Mouse (Mus musculus) heart, adult 2 months (tissue): ENCODE results near the gene Olfr247. TPM values are rescaled to one million over a fixed set of nuclear protein-coding genes. Genes with fewer than 3 reads are reported as not detected.
"Not testable (repeated sequence)": the region's sequence is repeated elsewhere in the genome, so short reads cannot be mapped to it uniquely, and the experiment has no call there.

Experiments used
- DNase-seq, 2 experiments: peaks; one replicate each; pipeline ENCODE4 v3.0.0; 2021
- H3K27ac ChIP-seq: fragments of 200-600 bp; 2 replicates; pipeline ENCODE4 v1.8.1; 2022
- H3K27me3 ChIP-seq: fragments of 200-500 bp; 2 replicates; pipeline ENCODE4 v1.6.1; 2012; ENCODE audit warnings: mild to moderate bottlenecking, low read length, inconsistent platforms, mixed read lengths; ENCODE audit not compliant: control insufficient read depth, insufficient read depth
- H3K36me3 ChIP-seq: fragments of 200-500 bp; 2 replicates; pipeline ENCODE4 v1.6.1; 2012; ENCODE audit warnings: low read length, inconsistent platforms; ENCODE audit not compliant: control insufficient read depth, insufficient read depth
- H3K4me1 ChIP-seq: fragments of 200-500 bp; 2 replicates; pipeline ENCODE4 v1.6.1; 2011; ENCODE audit warnings: low read length; ENCODE audit not compliant: control insufficient read depth, insufficient read depth
- H3K4me3 ChIP-seq: fragments of 200-600 bp; 2 replicates; pipeline ENCODE4 v1.8.1; 2022
- H3K79me2 ChIP-seq: fragments of 200-500 bp; replicated peaks from 2 replicates; pipeline ENCODE4 v1.6.1; 2012; ENCODE audit warnings: mild to moderate bottlenecking, inconsistent platforms, low read length, moderate library complexity, mixed read lengths; ENCODE audit not compliant: control insufficient read depth, insufficient read depth
- H3K9ac ChIP-seq: fragments of 200-500 bp; 2 replicates; pipeline ENCODE4 v1.6.1; 2012; ENCODE audit warnings: low read depth, mild to moderate bottlenecking, control low read depth, inconsistent platforms, low read length, mixed read lengths
- CTCF ChIP-seq: fragments of 200-600 bp; IDR thresholded peaks from 2 replicates; pipeline ENCODE4 v1.8.1; 2022; ENCODE audit warnings: antibody characterized with exemption, mild to moderate bottlenecking, moderate library complexity
- EP300 ChIP-seq: fragments of 200-500 bp; IDR thresholded peaks from 2 replicates; pipeline ENCODE4 v1.6.1; 2011; ENCODE audit warnings: low read depth, low read length, control low read depth; ENCODE audit not compliant: insufficient read depth
- POLR2A ChIP-seq: fragments of 200-500 bp; IDR thresholded peaks from 2 replicates; pipeline ENCODE4 v1.6.1; 2011; ENCODE audit warnings: mild to moderate bottlenecking, low read depth, low read length, control low read depth; ENCODE audit not compliant: insufficient read depth
- WGBS: fragments of 180-500 bp; shearing (Covaris S2); methylation state at CpG from one replicate; pipeline ENCODE4 v1.1.7; 2018; 5-methylcytosine and 5-hydroxymethylcytosine counted together
- intact Hi-C: fragments of 180-260 bp; cut with DNase I; formaldehyde crosslinking; loops from one replicate; pipeline ENCODE4 v1.15.1; 2025
- long read RNA-seq: library from polyadenylated mRNA; stranded (forward); transcript quantifications from one replicate; pipeline ENCODE4 v2.0.0, GENCODE M21; 2021
- polyA plus RNA-seq: library from polyadenylated mRNA; depleted of rRNA; stranded (reverse); fragments of >200 nt; gene quantifications from 2 replicates; pipeline ENCODE4 v1.2.3, GENCODE M21; 2012; rRNA removed
- total RNA-seq, 2 experiments: library from RNA; stranded (reverse); gene quantifications; 2 replicates each; pipeline ENCODE4 v1.2.3; 2021

Gene Olfr247
- total RNA-seq (not detected), polyA plus RNA-seq (not detected in 2 replicates)
- long read RNA-seq = 0 reads

DNA sequence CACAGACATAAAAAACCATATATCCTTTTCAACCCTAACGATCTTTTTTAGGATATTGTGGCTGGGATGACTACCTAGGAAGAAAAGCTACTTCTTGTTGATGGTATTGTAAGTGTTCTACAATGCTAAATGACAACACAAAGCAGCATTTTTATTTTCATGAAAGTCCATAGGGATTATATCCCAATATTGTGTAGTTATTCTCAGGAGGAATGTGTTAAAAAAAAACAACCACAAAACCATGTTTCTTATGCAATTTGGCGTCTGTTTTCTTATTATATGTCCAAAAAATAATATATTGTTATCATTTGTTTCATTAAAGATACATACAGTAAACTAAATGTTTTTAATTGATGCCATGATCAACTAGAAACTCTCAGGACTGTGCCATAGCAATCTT lies at the start of gene Olfr247:
Gene Olfr247 (minus strand): TSS at position 101 of the 400 bp plus-strand sequence.
- intact Hi-C loops, H3K36me3 ChIP-seq, H3K9ac ChIP-seq, H3K27ac ChIP-seq, H3K79me2 ChIP-seq, H3K4me1 ChIP-seq, H3K4me3 ChIP-seq, DNase-seq, H3K27me3 ChIP-seq: not testable (repeated sequence)
- no CpG with 5 or more reads among the region's 2 CpGs for WGBS

DNA sequence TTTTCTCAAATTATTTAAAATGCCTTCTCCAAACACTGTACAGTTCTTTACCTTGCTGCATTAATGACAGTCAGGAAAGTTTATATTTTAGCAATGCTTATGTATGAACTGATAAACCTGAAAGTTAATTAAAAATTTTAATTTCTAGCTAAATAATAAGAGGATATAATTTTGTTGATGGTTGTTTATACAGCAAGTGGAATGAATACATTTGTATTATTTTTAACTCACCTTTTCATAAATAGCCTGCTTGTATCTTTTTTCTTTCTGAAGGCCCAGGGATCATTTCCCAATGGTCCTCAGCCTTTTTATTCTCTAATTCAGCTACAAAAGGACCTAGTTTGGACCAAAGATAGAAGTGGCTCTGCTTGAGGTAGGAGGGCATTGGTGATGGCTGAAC lies 36.4 kb upstream of the Olfr247 start, which contains the start of gene Olfr820:
Gene Olfr820 (plus strand): TSS at position 301 of the 400 bp plus-strand sequence.
- H3K27me3 ChIP-seq = no peaks in the 10 kb centered on the region
- no peak within 1 kb of the TSS for H3K27ac ChIP-seq
- no peaks in the 10 kb centered on the region for H3K36me3 ChIP-seq
- TF ChIP-seq POLR2A = no peak
- no peak for TF ChIP-seq CTCF
- no peak for TF ChIP-seq EP300
- no peak for DNase-seq
- no peaks in the 10 kb centered on the region for H3K79me2 ChIP-seq
- no peak within 1 kb of the TSS for H3K9ac ChIP-seq
- H3K4me3 ChIP-seq = no peak within 1 kb of the TSS
- intact Hi-C loops = no loop called here
- H3K4me1 ChIP-seq = no peaks in the 10 kb centered on the region

DNA sequence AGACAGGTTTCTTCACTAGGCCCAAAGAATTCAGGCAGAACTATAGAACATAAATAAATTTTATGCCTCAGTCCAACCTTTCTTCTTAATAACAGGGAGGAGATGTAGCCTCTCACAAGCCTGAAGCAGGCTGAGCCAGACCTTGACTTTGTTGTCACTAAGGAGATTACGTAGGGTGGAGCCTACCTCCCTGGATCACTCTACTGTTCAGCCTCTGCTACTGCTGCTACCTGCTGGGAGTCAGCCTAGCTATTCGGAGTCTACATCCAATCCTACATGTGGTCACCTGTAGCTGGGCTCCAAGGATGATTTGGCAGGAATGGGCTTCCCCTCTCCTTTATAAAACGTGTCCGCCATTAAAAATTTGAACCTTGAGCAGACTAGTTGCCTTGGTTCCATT lies 29.4 kb upstream of the Olfr247 start:
- H3K4me3 ChIP-seq, H3K79me2 ChIP-seq, H3K9ac ChIP-seq, H3K27ac ChIP-seq, DNase-seq, intact Hi-C loops, H3K36me3 ChIP-seq, H3K4me1 ChIP-seq, H3K27me3 ChIP-seq: not testable (repeated sequence)
- WGBS = 79% methylated on average over 4 of the region's 4 CpGs

- WGBS = 78% methylated on average over 4 of the region's 4 CpGs
- intact Hi-C loops = not testable (repeated sequence)
Observed at GRCm38 (mm10) chr10:130004104-130004503, 28.2 kb upstream of the Olfr247 start.

DNA sequence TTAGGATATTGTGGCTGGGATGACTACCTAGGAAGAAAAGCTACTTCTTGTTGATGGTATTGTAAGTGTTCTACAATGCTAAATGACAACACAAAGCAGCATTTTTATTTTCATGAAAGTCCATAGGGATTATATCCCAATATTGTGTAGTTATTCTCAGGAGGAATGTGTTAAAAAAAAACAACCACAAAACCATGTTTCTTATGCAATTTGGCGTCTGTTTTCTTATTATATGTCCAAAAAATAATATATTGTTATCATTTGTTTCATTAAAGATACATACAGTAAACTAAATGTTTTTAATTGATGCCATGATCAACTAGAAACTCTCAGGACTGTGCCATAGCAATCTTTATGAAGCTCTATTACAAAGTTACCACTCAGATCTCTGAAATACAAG lies 9.0 kb upstream of the Olfr247 start, which contains the start of gene Gm10310:
Gene Gm10310 (minus strand): TSS at position 101 of the 400 bp plus-strand sequence.
- H3K36me3 ChIP-seq, H3K4me1 ChIP-seq, H3K27ac ChIP-seq, H3K79me2 ChIP-seq, DNase-seq, H3K27me3 ChIP-seq, intact Hi-C loops, H3K4me3 ChIP-seq, H3K9ac ChIP-seq: not testable (repeated sequence)
- WGBS = no CpG with 5 or more reads among the region's 1 CpGs

More at GRCm38 (mm10) chr10:130004104-130004503, 28.2 kb upstream of the Olfr247 start:
- not testable (repeated sequence) for H3K4me1 ChIP-seq, H3K27me3 ChIP-seq, H3K36me3 ChIP-seq, H3K4me3 ChIP-seq, H3K27ac ChIP-seq, H3K79me2 ChIP-seq, H3K9ac ChIP-seq, DNase-seq

GRCm38 (mm10) chr10:129981867-129982266 lies 5.9 kb upstream of the Olfr247 start:
- H3K36me3 ChIP-seq, DNase-seq, H3K4me1 ChIP-seq, H3K79me2 ChIP-seq, H3K27ac ChIP-seq, H3K27me3 ChIP-seq, H3K4me3 ChIP-seq, intact Hi-C loops, H3K9ac ChIP-seq: not testable (repeated sequence)
- no CpG with 5 or more reads among the region's 3 CpGs for WGBS

DNA sequence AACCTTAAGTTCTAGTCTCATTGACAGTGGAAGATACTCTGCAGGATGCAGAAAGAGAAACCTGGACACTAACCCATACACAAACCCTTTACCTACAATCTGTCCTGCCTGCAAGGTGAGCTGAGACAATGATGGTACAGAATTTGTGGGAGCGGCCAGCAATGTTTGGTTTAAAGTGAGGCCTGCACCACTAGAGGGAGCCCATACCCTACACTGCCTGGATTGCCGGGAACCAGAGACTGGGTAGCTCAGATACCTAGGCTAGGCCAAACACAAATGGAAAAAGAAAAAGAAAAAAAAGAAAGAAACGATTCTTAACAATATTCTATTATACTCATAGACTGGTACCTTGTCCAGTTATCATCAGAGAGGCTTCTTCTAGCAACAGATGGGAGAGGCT lies 2.9 kb downstream of the Olfr247 start:
- H3K9ac ChIP-seq, H3K79me2 ChIP-seq, H3K27ac ChIP-seq, DNase-seq, intact Hi-C loops, H3K36me3 ChIP-seq, H3K4me3 ChIP-seq, H3K4me1 ChIP-seq, H3K27me3 ChIP-seq: not testable (repeated sequence)
- WGBS = no CpG with 5 or more reads among the region's 3 CpGs

- DNase-seq, H3K27ac ChIP-seq, H3K36me3 ChIP-seq, H3K9ac ChIP-seq, H3K4me1 ChIP-seq, H3K79me2 ChIP-seq, H3K27me3 ChIP-seq, H3K4me3 ChIP-seq, intact Hi-C loops: not testable (repeated sequence)
- WGBS = 52% methylated on average over 2 of the region's 2 CpGs
Observed at GRCm38 (mm10) chr10:129967166-129967565, 8.8 kb downstream of the Olfr247 start, which contains the start of gene Olfr819. TSS of gene Olfr819 (minus strand) at chr10:129967266.

GRCm38 (mm10) chr10:129966232-129966631 lies 9.7 kb downstream of the Olfr247 start:
- H3K27me3 ChIP-seq, H3K4me1 ChIP-seq, H3K9ac ChIP-seq, H3K36me3 ChIP-seq, intact Hi-C loops, H3K27ac ChIP-seq, DNase-seq, H3K79me2 ChIP-seq, H3K4me3 ChIP-seq: not testable (repeated sequence)
- 93% methylated on average over 2 of the region's 3 CpGs for WGBS
